Mouse (Mus musculus): ENCODE measurements around the gene Sec11a. TPM values are rescaled to one million over a fixed set of nuclear protein-coding genes. Genes with fewer than 3 reads are reported as not detected.

The Sec11a gene
- 167 and 206 TPM in 2 replicates for polyA plus RNA-seq (2016; fragmentation: Nextera tagmentation; extraction: Ambion mirVana)

- Histone ChIP-seq H3K27me3 (ENCODE audit: insufficient read depth, poor library complexity, severe bottlenecking) (no peaks in the 10 kb centered on the region), H3K4me3 (peak within 1 kb of the TSS; percentile 92), H3K27ac (peak within 1 kb of the TSS; percentile 99), H3K4me1 (peaks cover 11% of the 10 kb centered on the region), H3K9me3 (no peaks in the 10 kb centered on the region), H3K36me3 (peaks cover 22% of the 10 kb centered on the region; the same call in 1 of the 2 replicates)
- WGBS, result 2% methylated on average over 44 of the region's 44 CpGs
- peak; percentile 97 for DNase-seq (ENCODE audit: low spot score)
These were observed at the start of gene Sec11a for GRCm38 (mm10) chr7:80947445-80948350. Sec11a (minus strand) TSS chr7:80947780.

- Histone ChIP-seq H3K27me3 (ENCODE audit: insufficient read depth, poor library complexity, severe bottlenecking) (no peaks in the 10 kb centered on the region), H3K36me3 (0 out of 2 replicates have a peak, but pooled peaks cover 3% of the 10 kb centered on the region), H3K4me1 (peaks cover 33% of the 10 kb centered on the region), H3K27ac (peak overlapping the region; percentile 36), H3K4me3 (peak overlapping the region; percentile 96), H3K9me3 (no peaks in the 10 kb centered on the region)
- WGBS, result 45% methylated on average over 3 of the region's 3 CpGs
- DNase-seq (ENCODE audit: low spot score), result no peak
These were observed 47.9 kb upstream of the Sec11a start for GRCm38 (mm10) chr7:80995266-80996146.

GRCm38 (mm10) chr7:80994663-80995005 is 47.1 kb upstream of the Sec11a start:
- peaks cover 32% of the 10 kb centered on the region for H3K4me1 ChIP-seq
- H3K27me3 ChIP-seq (ENCODE audit: insufficient read depth, poor library complexity, severe bottlenecking), result no peaks in the 10 kb centered on the region
- peak overlapping the region; percentile 96 for H3K4me3 ChIP-seq
- no peak for DNase-seq (ENCODE audit: low spot score)
- no peaks in the 10 kb centered on the region for H3K9me3 ChIP-seq
- 0 out of 2 replicates have a peak, but pooled peaks cover 3% of the 10 kb centered on the region for H3K36me3 ChIP-seq
- peak overlapping the region; percentile 100 for H3K27ac ChIP-seq
- WGBS, result 30% methylated on average over 6 of the region's 6 CpGs

- WGBS, result 1% methylated on average over 56 of the region's 58 CpGs
These were observed 46.5 kb upstream of the Sec11a start for GRCm38 (mm10) chr7:80993834-80994662.

GRCm38 (mm10) chr7:80992980-80993833 is 45.6 kb upstream of the Sec11a start, which contains the start of gene Zfp592:
Zfp592 (plus strand) TSS chr7:80993681.
- WGBS, result 1% methylated on average over 85 of the region's 102 CpGs
- peaks cover 32% of the 10 kb centered on the region for H3K4me1 ChIP-seq
- peak within 1 kb of the TSS; percentile 100 for H3K27ac ChIP-seq
- peak within 1 kb of the TSS; percentile 96 for H3K4me3 ChIP-seq
- DNase-seq (ENCODE audit: low spot score), result peak; percentile 90
- no peaks in the 10 kb centered on the region for H3K27me3 ChIP-seq (ENCODE audit: insufficient read depth, poor library complexity, severe bottlenecking)
- H3K36me3 ChIP-seq, result 0 out of 2 replicates have a peak, but pooled peaks cover 3% of the 10 kb centered on the region
- no peaks in the 10 kb centered on the region for H3K9me3 ChIP-seq

More at GRCm38 (mm10) chr7:80993834-80994662, 46.5 kb upstream of the Sec11a start:
- H3K36me3 ChIP-seq, result 0 out of 2 replicates have a peak, but pooled peaks cover 3% of the 10 kb centered on the region
- H3K27ac ChIP-seq, result peak overlapping the region; percentile 100
- peaks cover 32% of the 10 kb centered on the region for H3K4me1 ChIP-seq
- no peaks in the 10 kb centered on the region for H3K27me3 ChIP-seq (ENCODE audit: insufficient read depth, poor library complexity, severe bottlenecking)
- DNase-seq (ENCODE audit: low spot score), result peak; percentile 78
- peak overlapping the region; percentile 96 for H3K4me3 ChIP-seq
- H3K9me3 ChIP-seq, result no peaks in the 10 kb centered on the region

- no peaks in the 10 kb centered on the region for H3K27me3 ChIP-seq (ENCODE audit: insufficient read depth, poor library complexity, severe bottlenecking)
- H3K4me3 ChIP-seq, result peak overlapping the region; percentile 96
- 3% methylated on average over 12 of the region's 12 CpGs for WGBS
- peaks cover 36% of the 10 kb centered on the region for H3K4me1 ChIP-seq
- H3K27ac ChIP-seq, result peak overlapping the region; percentile 100
- no peaks in the 10 kb centered on the region for H3K9me3 ChIP-seq
- DNase-seq (ENCODE audit: low spot score), result no peak
- H3K36me3 ChIP-seq, result 0 out of 2 replicates have a peak, but pooled peaks cover 3% of the 10 kb centered on the region
These were observed 45.0 kb upstream of the Sec11a start for GRCm38 (mm10) chr7:80992631-80992979.

GRCm38 (mm10) chr7:80992063-80992462 is 44.5 kb upstream of the Sec11a start:
- H3K4me1 ChIP-seq, result peaks cover 41% of the 10 kb centered on the region
- WGBS, result 73% methylated on average over 6 of the region's 6 CpGs

GRCm38 (mm10) chr7:80991589-80991988 is 44.0 kb upstream of the Sec11a start:
- Histone ChIP-seq H3K27ac (no peak overlapping the region), H3K27me3 (ENCODE audit: insufficient read depth, poor library complexity, severe bottlenecking) (no peaks in the 10 kb centered on the region), H3K9me3 (no peaks in the 10 kb centered on the region), H3K4me1 (peaks cover 46% of the 10 kb centered on the region), H3K4me3 (peak overlapping the region; percentile 96), H3K36me3 (0 out of 2 replicates have a peak, but pooled peaks cover 3% of the 10 kb centered on the region)
- WGBS, result 90% methylated on average over 5 of the region's 5 CpGs
- DNase-seq (ENCODE audit: low spot score), result no peak

More at GRCm38 (mm10) chr7:80992063-80992462, 44.5 kb upstream of the Sec11a start:
- DNase-seq (ENCODE audit: low spot score), result no peak
- Histone ChIP-seq H3K9me3 (no peaks in the 10 kb centered on the region), H3K36me3 (0 out of 2 replicates have a peak, but pooled peaks cover 3% of the 10 kb centered on the region), H3K27ac (peak overlapping the region; percentile 100), H3K27me3 (ENCODE audit: insufficient read depth, poor library complexity, severe bottlenecking) (no peaks in the 10 kb centered on the region), H3K4me3 (peak overlapping the region; percentile 96)

- H3K9me3 ChIP-seq, result no peaks in the 10 kb centered on the region
- H3K4me1 ChIP-seq, result peaks cover 43% of the 10 kb centered on the region
- H3K36me3 ChIP-seq, result 0 out of 2 replicates have a peak, but pooled peaks cover 3% of the 10 kb centered on the region
- no peak overlapping the region for H3K4me3 ChIP-seq
- WGBS, result 92% methylated on average over 6 of the region's 6 CpGs
- H3K27me3 ChIP-seq (ENCODE audit: insufficient read depth, poor library complexity, severe bottlenecking), result no peaks in the 10 kb centered on the region
- DNase-seq (ENCODE audit: low spot score), result no peak
- H3K27ac ChIP-seq, result no peak overlapping the region
These were observed 42.7 kb upstream of the Sec11a start for GRCm38 (mm10) chr7:80990276-80990675.

GRCm38 (mm10) chr7:80987805-80988625 is 40.4 kb upstream of the Sec11a start:
- peaks cover 36% of the 10 kb centered on the region for H3K4me1 ChIP-seq
- H3K9me3 ChIP-seq, result no peaks in the 10 kb centered on the region
- no peaks in the 10 kb centered on the region for H3K27me3 ChIP-seq (ENCODE audit: insufficient read depth, poor library complexity, severe bottlenecking)
- peak overlapping the region; percentile 3; the same call in 1 of the 2 replicates for H3K27ac ChIP-seq
- H3K4me3 ChIP-seq, result no peak overlapping the region
- 0 out of 2 replicates have a peak, but pooled peaks cover 3% of the 10 kb centered on the region for H3K36me3 ChIP-seq
- WGBS, result 57% methylated on average over 4 of the region's 4 CpGs
- DNase-seq (ENCODE audit: low spot score), result no peak
